Mouse (Mus musculus) kidney, embryonic 15.5 days (tissue): Measurements from ENCODE around the gene Tmem171. TPM values are rescaled to one million over a fixed set of nuclear protein-coding genes. Genes with fewer than 3 reads are reported as not detected.

ENCODE experiments used
- polyA plus RNA-seq: library from polyadenylated mRNA; unstranded; fragments of >200 nt; fragmentation: Nextera tagmentation; extraction: Ambion mirVana; gene quantifications from 2 replicates; pipeline ENCODE4 v1.2.1, GENCODE M21; 2015

The Tmem171 gene
- polyA plus RNA-seq, 1 experiment from 2014 or later, result 6.5 TPM

Other genes starting within 250 kb of the Tmem171 start
- 1.1 and 2.6 TPM in 2 replicates for gene Gm10320, start 202.8 kb downstream of the Tmem171 start, polyA plus RNA-seq
- gene Tmem174, start 57.4 kb downstream of the Tmem171 start, polyA plus RNA-seq, result 21.1 and 22.4 TPM in 2 replicates
- gene Fcho2, start 120.6 kb upstream of the Tmem171 start, polyA plus RNA-seq, result 41.6 and 42.8 TPM in 2 replicates
- 69.0 and 77.0 TPM in 2 replicates for gene Tnpo1, start 231.6 kb upstream of the Tmem171 start, polyA plus RNA-seq